Mouse (Mus musculus) forebrain, postnatal 0 days (tissue): ENCODE results near the gene Peli2. TPM values are rescaled to one million over a fixed set of nuclear protein-coding genes. Genes with fewer than 3 reads are reported as not detected.

Source experiments
- ATAC-seq: fragments of 200-750 bp; cut with Nextera tagmentation; 2 replicates; pipeline ENCODE4 v1.8.0; 2017; ENCODE audit warnings: mild to moderate bottlenecking, moderate library complexity
- DNase-seq: peaks from one replicate; pipeline ENCODE4 v3.0.0-alpha.2; 2015
- H3K27ac ChIP-seq: fragments of 300-500 bp; sonication (generic); 2 replicates; pipeline ENCODE4 v1.5.1; 2014; ENCODE audit warnings: low read depth, mild to moderate bottlenecking, antibody characterized with exemption, low read length, moderate library complexity, mixed read lengths
- H3K27me3 ChIP-seq: fragments of 300-500 bp; sonication (generic); 2 replicates; pipeline ENCODE4 v1.6.1; 2014; ENCODE audit warnings: mild to moderate bottlenecking, low read length, mixed read lengths; ENCODE audit not compliant: insufficient read depth
- H3K36me3 ChIP-seq: fragments of 300-500 bp; sonication (generic); 2 replicates; pipeline ENCODE4 v1.6.1; 2014; ENCODE audit warnings: mild to moderate bottlenecking, moderate library complexity; ENCODE audit not compliant: insufficient read depth
- H3K4me1 ChIP-seq: fragments of 300-500 bp; sonication (generic); 2 replicates; pipeline ENCODE4 v1.6.1; 2014; ENCODE audit warnings: antibody characterized with exemption; ENCODE audit not compliant: insufficient read depth
- H3K4me2 ChIP-seq: fragments of 300-500 bp; sonication (generic); 2 replicates; pipeline ENCODE4 v1.6.1; 2014; ENCODE audit warnings: low read depth, mild to moderate bottlenecking, moderate library complexity
- H3K4me3 ChIP-seq: fragments of 300-500 bp; sonication (generic); 2 replicates; pipeline ENCODE4 v1.5.1; 2014; ENCODE audit warnings: low read depth, low read length, mixed read lengths
- H3K9ac ChIP-seq: fragments of 300-500 bp; sonication (generic); 2 replicates; pipeline ENCODE4 v1.6.1; 2014; ENCODE audit warnings: mild to moderate bottlenecking
- H3K9me3 ChIP-seq: fragments of 300-500 bp; sonication (generic); 2 replicates; pipeline ENCODE4 v1.6.1; 2016; ENCODE audit warnings: low read length
- CTCF ChIP-seq: sonication (generic); IDR thresholded peaks from 2 replicates; pipeline ENCODE4 v1.5.1; 2016; ENCODE audit warnings: antibody characterized with exemption, control low read depth, low read depth
- WGBS: fragments of 180-500 bp; shearing (Covaris S2); extraction: QIAGEN DNeasy Blood & Tissue Kit; methylation state at CpG from one replicate; pipeline ENCODE4 v1.1.7; 2014; 5-methylcytosine and 5-hydroxymethylcytosine counted together
- polyA plus RNA-seq: library from polyadenylated mRNA; unstranded; fragments of >200 nt; fragmentation: Nextera tagmentation; extraction: Ambion mirVana; gene quantifications from 2 replicates; pipeline ENCODE4 v1.2.1, GENCODE M21; 2015
- total RNA-seq: library from RNA; depleted of rRNA; stranded (reverse); fragments of >200 nt; gene quantifications from 2 replicates; pipeline ENCODE4 v1.2.3, GENCODE M21; 2014

Gene Peli2
- total and polyA plus RNA-seq, 2 experiments from 2014 or later: 6.6 to 16.4 TPM

- 92% methylated on average over 10 of the region's 10 CpGs for WGBS
- DNase-seq (no peak), ATAC-seq (no peak)
- Histone ChIP-seq H3K27ac (no peak overlapping the region), H3K27me3 (no peaks in the 10 kb centered on the region), H3K9ac (no peak overlapping the region), H3K4me2 (no peak overlapping the region), H3K4me1 (no peaks in the 10 kb centered on the region), H3K36me3 (no peaks in the 10 kb centered on the region), H3K9me3 (no peaks in the 10 kb centered on the region), H3K4me3 (no peak overlapping the region)
- no peak for TF ChIP-seq CTCF
Observed at GRCm38 (mm10) chr14:48258696-48259366, 138.2 kb downstream of the Peli2 start.

- Histone ChIP-seq H3K27me3 (no peaks in the 10 kb centered on the region), H3K36me3 (no peaks in the 10 kb centered on the region), H3K27ac (no peak overlapping the region), H3K4me1 (no peaks in the 10 kb centered on the region), H3K4me2 (no peak overlapping the region), H3K9me3 (no peaks in the 10 kb centered on the region), H3K9ac (no peak overlapping the region), H3K4me3 (no peak overlapping the region)
- 90% methylated on average over 4 of the region's 4 CpGs for WGBS
- no peak for TF ChIP-seq CTCF
- DNase-seq: no peak
- ATAC-seq: no peak
Observed at GRCm38 (mm10) chr14:48263146-48263545, 142.5 kb downstream of the Peli2 start.

- H3K9me3 ChIP-seq: no peaks in the 10 kb centered on the region
- no peak for ATAC-seq
- WGBS: 91% methylated on average over 6 of the region's 6 CpGs
Observed at GRCm38 (mm10) chr14:48266710-48267109, 146.1 kb downstream of the Peli2 start.

GRCm38 (mm10) chr14:48278291-48278690 is 157.7 kb downstream of the Peli2 start:
- no peak overlapping the region for H3K27ac ChIP-seq
- H3K9ac ChIP-seq: no peak overlapping the region
- H3K4me1 ChIP-seq: no peaks in the 10 kb centered on the region; the same call in 1 of the 2 replicates
- DNase-seq (no peak), ATAC-seq (no peak)
- TF ChIP-seq CTCF: no peak
- no peaks in the 10 kb centered on the region for H3K36me3 ChIP-seq
- WGBS: 54% methylated on average over 1 of the region's 1 CpGs
- H3K9me3 ChIP-seq: no peaks in the 10 kb centered on the region
- H3K4me3 ChIP-seq: no peak overlapping the region
- H3K27me3 ChIP-seq: no peaks in the 10 kb centered on the region
- H3K4me2 ChIP-seq: no peak overlapping the region

More at GRCm38 (mm10) chr14:48266710-48267109, 146.1 kb downstream of the Peli2 start:
- Histone ChIP-seq H3K4me2 (no peak overlapping the region), H3K27me3 (no peaks in the 10 kb centered on the region), H3K27ac (no peak overlapping the region), H3K36me3 (no peaks in the 10 kb centered on the region), H3K9ac (no peak overlapping the region), H3K4me3 (no peak overlapping the region), H3K4me1 (no peaks in the 10 kb centered on the region)
- no peak for TF ChIP-seq CTCF
- no peak for DNase-seq

GRCm38 (mm10) chr14:48286949-48287348 is 166.3 kb downstream of the Peli2 start:
- Histone ChIP-seq H3K4me1 (no peaks in the 10 kb centered on the region), H3K27ac (no peak overlapping the region), H3K27me3 (no peaks in the 10 kb centered on the region), H3K36me3 (no peaks in the 10 kb centered on the region), H3K4me3 (no peak overlapping the region), H3K9me3 (no peaks in the 10 kb centered on the region), H3K9ac (no peak overlapping the region), H3K4me2 (no peak overlapping the region)
- TF ChIP-seq CTCF: no peak
- no peak for ATAC-seq
- DNase-seq: no peak
- 90% methylated on average over 5 of the region's 5 CpGs for WGBS

- no peak overlapping the region for H3K27ac ChIP-seq
- no peaks in the 10 kb centered on the region for H3K9me3 ChIP-seq
- H3K4me2 ChIP-seq: no peak overlapping the region
- no peak overlapping the region for H3K9ac ChIP-seq
- no peaks in the 10 kb centered on the region for H3K4me1 ChIP-seq
- ATAC-seq: no peak
- H3K27me3 ChIP-seq: no peaks in the 10 kb centered on the region
- no peak overlapping the region for H3K4me3 ChIP-seq
- no peak for TF ChIP-seq CTCF
- 88% methylated on average over 4 of the region's 4 CpGs for WGBS
- no peak for DNase-seq
- no peaks in the 10 kb centered on the region for H3K36me3 ChIP-seq
Observed at GRCm38 (mm10) chr14:48287581-48287980, 167.0 kb downstream of the Peli2 start.

- 0 out of 2 replicates have a peak, but pooled peaks have one; percentile 20 for ATAC-seq
- no peak for TF ChIP-seq CTCF
- 85% methylated on average over 2 of the region's 2 CpGs for WGBS
Observed at GRCm38 (mm10) chr14:48288600-48288999, 168.0 kb downstream of the Peli2 start.

More at GRCm38 (mm10) chr14:48288600-48288999, 168.0 kb downstream of the Peli2 start:
- Histone ChIP-seq H3K9me3 (no peaks in the 10 kb centered on the region), H3K27ac (no peak overlapping the region), H3K36me3 (no peaks in the 10 kb centered on the region), H3K4me2 (no peak overlapping the region), H3K4me3 (no peak overlapping the region), H3K4me1 (no peaks in the 10 kb centered on the region), H3K9ac (no peak overlapping the region), H3K27me3 (no peaks in the 10 kb centered on the region)
- DNase-seq: no peak
